Mouse (Mus musculus) ES-Bruce4 (cell line): ENCODE data around the gene Samd3.

Experiments
- CTCF ChIP-seq: IDR thresholded peaks from one replicate; pipeline ENCODE4 v1.8.1; 2011; ENCODE audit warnings: low read depth, low read length
- POLR2A ChIP-seq: IDR thresholded peaks from one replicate; pipeline ENCODE4 v1.8.1; 2011; ENCODE audit warnings: low read length; ENCODE audit not compliant: insufficient read depth

DNA sequence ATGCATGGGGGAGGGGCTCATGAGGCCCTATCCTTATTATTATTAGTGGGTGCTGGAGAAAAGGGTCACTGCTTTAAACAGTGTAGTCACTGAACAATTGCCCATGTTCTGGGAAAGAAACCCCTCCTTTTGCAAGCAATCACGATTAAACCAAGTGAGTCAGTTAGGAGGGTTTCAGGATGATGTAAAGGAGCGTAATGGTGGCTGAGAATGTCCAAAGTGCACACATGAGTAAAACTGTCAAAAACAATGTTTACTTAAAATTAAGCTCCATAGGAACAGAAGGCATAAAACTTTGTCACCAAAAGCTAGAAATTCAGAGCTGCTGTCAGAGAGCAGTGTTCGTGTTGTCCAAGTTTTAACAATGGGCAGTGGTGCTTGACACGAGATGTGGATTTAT, 8.8 kb upstream of the Samd3 start:
- no peak for TF ChIP-seq POLR2A
- TF ChIP-seq CTCF = no peak
